Mouse (Mus musculus): ENCODE measurements around the gene Mtch1. TPM values are rescaled to one million over a fixed set of nuclear protein-coding genes. Genes with fewer than 3 reads are reported as not detected.
A peak's percentile ranks its signal among the peaks of the same experiment; 100 is the strongest.
"Not testable (repeated sequence)": the region's sequence is repeated elsewhere in the genome, so short reads cannot be mapped to it uniquely, and the experiment has no call there.

Mtch1 gene
- total RNA-seq, 2 experiments from 2014 or later, result 252 to 293 TPM

DNA sequence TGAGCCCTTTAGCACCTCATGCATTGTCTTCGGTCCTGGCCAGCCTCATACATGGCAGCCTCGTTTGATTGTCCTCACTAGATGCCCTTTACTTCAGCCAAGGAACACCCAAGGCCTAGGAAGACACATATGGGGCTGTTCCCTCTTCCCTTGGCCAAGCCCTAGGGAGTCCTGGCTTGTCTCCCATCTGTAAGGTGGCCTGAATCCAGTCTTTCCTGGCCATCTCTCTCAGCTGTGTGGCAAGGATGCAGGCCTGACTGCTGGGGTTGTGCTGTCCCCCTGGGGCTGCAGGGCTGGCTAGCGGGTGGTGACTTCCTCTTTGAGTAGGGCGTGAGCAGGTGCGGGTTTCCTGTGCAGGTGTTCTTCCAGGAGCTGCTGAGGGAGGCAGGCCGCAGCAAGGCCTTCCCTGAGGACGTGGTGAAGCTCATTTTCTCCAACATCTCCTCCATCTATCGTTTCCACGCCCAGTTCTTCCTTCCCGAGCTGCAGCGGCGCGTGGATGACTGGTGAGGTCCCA lies 17.4 kb upstream of the Mtch1 start:
- no peak for DNase-seq (ENCODE audit: low spot score in 2 of 2)

- DNase-seq (ENCODE audit: low spot score in 2 of 2), result no peak
Observed at GRCm38 (mm10) chr17:29363109-29363508, 15.4 kb upstream of the Mtch1 start.

GRCm38 (mm10) chr17:29361982-29362691 lies 14.4 kb upstream of the Mtch1 start:
- no peak for DNase-seq (ENCODE audit: low spot score in 2 of 2)

GRCm38 (mm10) chr17:29360761-29361221 lies 13.1 kb upstream of the Mtch1 start, which contains the start of gene Fgd2:
Gene Fgd2, plus strand, starts transcription at chr17:29360914.
- no peak for DNase-seq (ENCODE audit: low spot score in 2 of 2)

- no peak for DNase-seq (ENCODE audit: low spot score in 2 of 2)
Observed at GRCm38 (mm10) chr17:29358928-29359327, 11.2 kb upstream of the Mtch1 start.

- DNase-seq (ENCODE audit: low spot score in 2 of 2), result no peak
Observed at GRCm38 (mm10) chr17:29356882-29357281, 9.1 kb upstream of the Mtch1 start.

DNA sequence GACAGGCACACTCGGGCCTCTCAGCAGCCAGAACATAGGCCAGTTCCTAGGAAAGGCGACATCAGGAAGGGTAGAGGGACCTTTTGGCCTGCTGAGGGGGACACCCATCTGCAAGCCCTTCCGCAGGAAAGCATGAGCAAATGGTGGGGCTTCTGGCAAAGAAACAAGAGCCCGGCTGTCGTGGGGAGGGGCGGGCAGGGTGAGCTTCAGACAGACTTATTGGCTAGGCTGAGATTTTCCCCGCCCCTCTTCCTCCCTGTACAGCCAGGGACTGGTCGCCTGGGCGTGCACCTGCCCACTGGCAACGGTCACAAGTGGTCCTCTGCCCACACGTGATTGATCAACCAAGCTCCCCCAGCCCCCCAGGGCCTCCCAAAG lies 8.7 kb upstream of the Mtch1 start:
- DNase-seq (ENCODE audit: low spot score in 2 of 2), result peak in 1 of 2 experiments; percentile 53

GRCm38 (mm10) chr17:29355841-29356478 lies 8.2 kb upstream of the Mtch1 start:
- peak; percentile 55 to 68 for DNase-seq (ENCODE audit: low spot score in 2 of 2)

- DNase-seq (ENCODE audit: low spot score in 2 of 2), result no peak
Observed at GRCm38 (mm10) chr17:29355461-29355840, 7.7 kb upstream of the Mtch1 start.

DNA sequence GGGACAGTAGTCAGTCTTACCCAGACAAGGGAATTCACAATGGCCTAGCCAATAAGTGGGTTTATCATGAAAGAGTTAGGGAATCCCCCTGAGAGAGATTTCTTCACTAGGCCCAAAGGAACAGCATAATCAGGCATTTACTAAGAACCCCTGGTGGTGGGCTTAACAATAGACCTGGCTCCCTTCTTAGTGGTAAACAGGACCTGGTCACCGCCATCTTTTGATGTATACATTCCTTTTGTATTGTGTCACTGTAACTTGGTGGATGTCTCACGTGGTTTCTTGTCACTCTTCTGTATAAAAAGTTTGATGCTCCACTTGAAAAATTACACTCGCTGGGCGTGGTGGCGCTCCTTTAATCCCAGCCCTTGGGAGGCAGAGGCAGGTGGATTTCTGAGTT lies 3.3 kb upstream of the Mtch1 start:
- not testable (repeated sequence) for DNase-seq (ENCODE audit: low spot score in 2 of 2)

- DNase-seq (ENCODE audit: low spot score in 2 of 2), result no peak
Observed at GRCm38 (mm10) chr17:29348996-29349395, 1.3 kb upstream of the Mtch1 start.

DNA sequence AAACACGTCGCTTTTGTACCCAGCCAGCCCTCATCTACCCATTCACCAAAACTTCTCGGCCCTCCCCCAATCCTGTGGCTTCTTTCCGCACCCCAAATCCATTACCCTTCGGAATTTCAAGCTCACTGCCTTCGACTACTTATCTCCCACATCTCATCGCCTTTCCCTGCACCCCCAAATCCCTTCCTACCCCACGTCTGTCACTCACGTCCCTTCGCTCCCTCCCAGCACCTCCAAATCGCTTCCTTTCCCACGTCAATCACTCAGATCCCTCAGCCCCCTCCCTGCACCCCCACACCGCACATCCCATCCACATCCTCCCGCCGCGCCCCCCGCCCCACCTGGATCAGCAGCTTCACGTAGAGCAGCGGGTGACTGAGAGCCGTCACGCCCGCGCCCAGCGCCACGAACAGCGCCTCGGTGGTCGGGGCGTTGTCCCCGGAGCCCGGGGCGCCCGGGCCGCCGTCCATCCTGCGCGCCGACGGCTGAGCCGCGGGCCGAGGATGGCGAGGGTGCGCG lies 549 bp downstream of the Mtch1 start:
- DNase-seq (ENCODE audit: low spot score in 2 of 2), result peak in 1 of 2 experiments; percentile 41

DNA sequence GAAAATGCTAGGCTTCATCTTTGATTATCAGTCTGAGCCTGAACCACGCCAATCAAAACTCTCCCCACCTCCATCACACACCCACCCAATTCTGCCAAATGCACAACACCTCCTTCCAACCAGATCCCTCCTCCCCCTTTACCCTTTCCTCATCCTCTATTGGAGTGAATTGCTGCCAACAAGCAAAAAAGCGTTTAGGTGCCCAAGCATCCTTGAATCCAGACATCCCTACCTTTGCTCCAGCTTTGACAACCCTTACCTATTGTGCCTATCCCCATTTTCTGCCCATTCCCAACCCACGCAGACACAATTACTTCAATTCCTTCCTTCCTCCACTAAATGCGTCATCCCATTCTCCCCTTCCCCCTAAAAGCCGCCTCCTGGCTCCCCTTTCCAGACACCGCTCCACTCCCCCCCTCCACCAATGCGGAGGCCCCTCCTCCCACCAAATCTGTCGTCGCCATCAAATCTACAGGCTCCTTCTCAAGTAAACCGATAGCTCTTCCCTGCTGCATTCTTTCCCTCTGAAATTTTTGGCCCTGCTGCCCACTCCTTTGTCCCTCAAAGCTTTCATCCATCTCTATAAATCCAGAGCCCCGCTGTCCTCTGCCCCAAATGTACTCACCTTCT lies 1.1 kb downstream of the Mtch1 start:
- DNase-seq (ENCODE audit: low spot score in 2 of 2), result peak in 1 of 2 experiments; percentile 36

GRCm38 (mm10) chr17:29345272-29345671 lies 2.5 kb downstream of the Mtch1 start:
- DNase-seq (ENCODE audit: low spot score in 2 of 2), result no peak

DNA sequence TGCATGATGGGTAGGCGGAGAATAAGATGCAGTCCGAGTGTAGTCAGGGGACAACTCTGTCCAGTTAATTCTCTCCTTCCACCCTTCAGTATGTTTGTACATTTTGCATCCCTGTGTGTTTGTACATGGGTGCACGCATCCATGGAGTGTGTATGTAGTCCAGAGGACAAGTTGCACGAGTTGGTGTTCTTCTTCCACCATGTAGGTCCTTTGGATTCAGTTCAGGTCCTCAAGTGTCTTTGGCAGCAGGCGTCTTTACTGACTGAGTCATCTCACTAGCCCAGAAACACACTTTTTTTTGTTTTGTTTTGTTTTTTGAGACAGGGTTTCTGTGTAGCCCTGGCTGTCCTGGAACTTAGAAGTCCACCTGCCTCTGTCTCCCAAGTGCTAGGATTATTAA lies 4.5 kb downstream of the Mtch1 start:
- no peak for DNase-seq (ENCODE audit: low spot score in 2 of 2)

GRCm38 (mm10) chr17:29342010-29342910 lies 5.5 kb downstream of the Mtch1 start:
- no peak for DNase-seq (ENCODE audit: low spot score in 2 of 2)

- no peak for DNase-seq (ENCODE audit: low spot score in 2 of 2)
Observed at GRCm38 (mm10) chr17:29341591-29342003, 6.1 kb downstream of the Mtch1 start.

- DNase-seq (ENCODE audit: low spot score in 2 of 2), result no peak
Observed at GRCm38 (mm10) chr17:29340406-29341261, 7.1 kb downstream of the Mtch1 start.

- no peak for DNase-seq (ENCODE audit: low spot score in 2 of 2)
Observed at GRCm38 (mm10) chr17:29339170-29339768, 8.5 kb downstream of the Mtch1 start.
